Mouse (Mus musculus) heart, postnatal 14 days (tissue): Measurements from ENCODE around the gene Gm5294. TPM values are rescaled to one million over a fixed set of nuclear protein-coding genes. Genes with fewer than 3 reads are reported as not detected.

Experiments used
- DNase-seq, 2 experiments: peaks; one replicate each; pipeline ENCODE4 v3.0.0; 2021 to 2022
- intact Hi-C: fragments of 180-260 bp; cut with DNase I; formaldehyde crosslinking; loops from one replicate; pipeline ENCODE4 v1.15.1; 2025
- long read RNA-seq, 2 experiments: library from polyadenylated mRNA; stranded (forward); transcript quantifications; one replicate each; pipeline ENCODE4 v2.0.0; 2021
- total RNA-seq, 2 experiments: library from RNA; stranded (reverse); gene quantifications; 2 replicates each; pipeline ENCODE4 v1.2.3; 2021

Gene Gm5294
- total RNA-seq = not detected
- long read RNA-seq, experiment 1 = 0 reads
- long read RNA-seq, experiment 2 = 0 reads

DNA sequence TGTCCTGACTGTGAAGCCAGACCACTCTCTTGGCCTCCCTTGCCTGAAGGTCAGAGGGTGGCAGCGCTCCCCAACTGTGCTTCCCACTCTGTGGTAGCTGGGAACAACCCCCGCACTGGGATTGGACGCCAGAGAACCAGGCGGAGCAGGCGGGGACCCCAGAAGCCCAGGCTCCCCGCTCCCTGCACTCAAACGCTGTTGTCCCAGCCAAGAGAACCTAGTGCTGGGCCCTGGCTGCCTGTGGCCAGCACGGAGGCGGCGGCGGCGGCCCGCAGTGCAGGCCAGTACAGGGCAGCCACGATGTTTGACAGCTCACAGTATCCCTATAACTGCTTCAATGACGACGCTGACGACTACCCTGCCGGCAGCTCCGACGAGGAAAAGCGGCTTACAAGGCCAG, at the start of gene Gm5294:
Gene Gm5294 (plus strand): TSS at position 301 of the 400 bp plus-strand sequence.
- intact Hi-C loops = no loop called here
- DNase-seq = no peak

DNA sequence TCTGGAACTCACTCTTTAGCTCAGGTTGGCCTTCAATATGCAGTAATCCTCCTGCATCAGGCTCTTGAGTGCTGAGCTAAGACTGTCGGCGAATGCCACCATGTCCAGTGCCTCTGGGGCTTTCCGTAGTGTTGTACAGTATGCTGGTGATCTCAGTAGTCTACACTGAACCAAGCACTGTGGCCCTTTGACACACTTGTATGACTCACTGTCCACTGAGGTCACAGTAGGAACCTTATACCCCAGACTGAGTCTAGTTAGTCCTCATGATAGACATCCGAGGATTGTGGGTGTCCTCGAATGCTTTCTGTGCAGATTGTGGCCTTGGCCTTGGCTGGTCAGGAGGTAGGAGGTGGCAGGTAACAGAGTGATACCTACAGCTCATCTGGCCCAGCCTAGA, 44.8 kb upstream of the Gm5294 start:
- intact Hi-C loops = no loop called here
- no peak for DNase-seq

DNA sequence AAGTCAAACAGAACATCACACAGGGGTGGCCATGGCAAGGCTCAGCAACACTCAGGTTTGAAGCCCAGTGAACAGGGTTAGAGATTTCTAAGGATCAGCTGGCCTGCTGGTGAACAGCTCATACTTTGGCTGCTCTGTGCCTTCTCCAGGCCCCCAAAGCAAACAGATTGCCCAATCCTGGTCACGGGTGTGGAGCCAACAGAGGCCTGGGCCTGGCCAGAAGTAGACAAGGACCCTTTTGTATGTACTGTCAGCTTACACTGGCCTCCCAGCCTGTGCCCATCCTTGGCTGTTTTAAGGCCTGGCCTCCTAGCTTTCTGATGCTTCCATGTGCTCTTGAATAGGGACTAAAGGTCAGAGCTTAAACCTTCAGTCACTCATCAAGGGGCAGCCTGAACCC, 43.5 kb upstream of the Gm5294 start:
- peak; percentile 37 to 56 for DNase-seq
- intact Hi-C loops = no loop called here

DNA sequence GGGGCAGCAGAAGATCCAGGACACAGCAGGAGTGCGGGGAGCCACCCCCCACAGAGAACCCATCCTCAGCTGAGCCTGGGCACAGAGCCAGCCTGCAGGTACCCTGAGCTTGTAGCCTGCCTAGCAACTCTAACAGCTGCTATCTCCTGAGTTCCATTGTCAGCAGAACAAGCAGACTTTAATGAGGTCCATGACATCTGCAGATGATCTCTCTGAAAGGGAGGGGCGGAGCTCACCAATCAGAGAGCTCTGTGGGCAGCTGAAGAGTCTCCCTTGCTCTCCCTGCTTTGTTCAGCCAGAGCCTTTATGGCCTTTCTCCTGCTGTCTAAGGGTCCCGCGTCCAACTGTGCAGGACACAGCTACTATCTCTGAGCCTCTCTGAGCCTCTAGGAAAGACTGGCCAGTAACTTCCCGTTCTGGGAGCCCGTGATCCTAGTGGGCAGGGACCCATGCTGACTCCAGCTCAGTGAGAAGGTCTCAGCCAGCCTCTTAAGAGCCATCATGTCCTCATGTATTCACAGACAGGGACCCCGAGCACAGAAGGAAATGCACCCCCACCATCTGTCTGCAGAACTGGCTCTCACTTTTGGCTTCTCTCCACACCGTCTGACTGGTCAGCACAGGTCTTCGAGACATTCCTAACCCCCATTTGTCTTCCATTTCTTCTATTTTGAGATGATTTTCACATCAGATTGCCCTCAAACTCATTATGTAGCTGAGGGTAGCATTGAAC, 41.0 kb upstream of the Gm5294 start:
- intact Hi-C loops = no loop called here
- DNase-seq = no peak

DNA sequence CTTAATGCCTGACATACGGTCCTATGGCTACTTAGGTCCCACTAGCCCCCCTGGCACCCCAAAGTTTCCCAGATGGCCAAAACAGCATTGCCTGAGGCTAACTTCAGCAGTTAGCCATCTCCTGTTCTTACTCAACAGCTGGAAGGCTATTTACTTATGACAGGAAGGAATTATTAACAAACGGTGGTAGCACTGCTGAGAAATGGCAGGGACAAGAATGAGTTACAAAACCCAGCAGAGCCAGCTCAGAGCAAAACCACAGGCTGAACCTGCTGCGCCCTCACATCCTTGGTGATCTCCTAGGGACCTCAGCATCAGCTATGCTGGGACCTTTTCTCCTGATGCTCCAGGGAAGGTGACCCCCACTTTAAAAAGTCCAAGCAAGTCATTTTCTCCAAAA, 40.2 kb upstream of the Gm5294 start:
- DNase-seq = no peak
- intact Hi-C loops = no loop called here

DNA sequence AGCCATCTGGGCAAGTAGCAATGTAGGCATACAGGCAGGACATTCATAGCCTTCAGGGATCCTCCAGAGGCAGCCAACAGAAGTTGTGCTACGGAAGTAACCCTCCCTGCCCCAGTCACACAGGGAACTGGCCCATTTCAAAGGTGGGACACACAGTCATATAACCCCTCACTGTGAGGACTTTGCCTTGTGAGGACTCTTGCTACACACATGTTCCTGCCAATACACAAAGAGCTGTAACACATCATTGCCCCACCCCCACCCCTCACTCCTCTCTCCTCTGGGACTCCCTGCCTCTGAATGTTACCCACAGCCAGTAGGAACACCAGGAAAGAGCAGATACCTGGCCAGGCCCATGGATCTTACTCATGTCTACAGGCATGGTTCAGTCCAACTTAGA, 37.2 kb upstream of the Gm5294 start:
- DNase-seq = no peak
- intact Hi-C loops = no loop called here

DNA sequence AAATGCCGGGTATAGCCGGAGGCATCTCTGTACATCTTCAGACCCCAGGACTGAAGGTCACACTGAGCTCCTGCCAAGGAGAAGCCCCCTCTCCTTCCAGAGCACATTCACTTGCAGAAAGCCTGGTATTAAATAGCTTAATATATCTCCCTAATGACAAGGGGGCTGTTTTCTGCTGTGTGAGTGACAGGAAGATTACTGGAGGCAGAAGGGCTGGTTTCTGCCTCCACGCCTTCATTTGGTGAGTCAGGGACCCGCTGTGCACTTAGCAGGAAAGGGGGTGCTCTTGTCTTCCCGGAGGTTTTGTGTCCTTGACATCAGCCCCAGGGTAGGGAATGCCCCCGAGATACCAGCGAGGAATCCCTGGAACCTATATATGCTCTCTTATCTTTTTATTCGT, 36.7 kb upstream of the Gm5294 start:
- intact Hi-C loops = no loop called here
- DNase-seq = no peak

DNA sequence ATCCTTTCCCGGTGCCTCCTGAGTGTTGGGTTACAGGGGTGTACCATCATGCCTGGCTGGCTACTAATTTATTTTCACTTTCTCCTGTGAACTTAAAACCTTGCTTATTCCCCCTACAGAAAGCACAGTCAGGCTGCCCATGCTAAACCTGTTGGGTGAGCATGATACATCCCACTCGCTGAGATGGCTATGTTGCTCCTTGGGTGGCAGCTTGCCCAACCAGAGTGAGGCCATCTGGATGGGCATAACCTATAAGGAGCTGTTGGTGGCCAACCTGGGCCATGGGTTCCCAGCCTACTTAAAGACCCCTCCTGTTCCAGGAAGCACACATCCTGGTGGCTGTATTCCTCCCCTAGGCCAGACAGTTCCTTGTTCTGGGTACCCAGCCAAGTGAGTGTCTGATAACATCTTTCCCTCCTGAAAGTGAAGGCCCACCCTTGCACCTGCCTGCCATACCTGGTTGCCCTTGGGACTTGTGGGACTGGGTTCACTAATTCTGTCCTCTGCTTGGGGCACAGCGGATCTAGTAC, 33.8 kb upstream of the Gm5294 start:
- intact Hi-C loops = no loop called here
- DNase-seq = no peak

DNA sequence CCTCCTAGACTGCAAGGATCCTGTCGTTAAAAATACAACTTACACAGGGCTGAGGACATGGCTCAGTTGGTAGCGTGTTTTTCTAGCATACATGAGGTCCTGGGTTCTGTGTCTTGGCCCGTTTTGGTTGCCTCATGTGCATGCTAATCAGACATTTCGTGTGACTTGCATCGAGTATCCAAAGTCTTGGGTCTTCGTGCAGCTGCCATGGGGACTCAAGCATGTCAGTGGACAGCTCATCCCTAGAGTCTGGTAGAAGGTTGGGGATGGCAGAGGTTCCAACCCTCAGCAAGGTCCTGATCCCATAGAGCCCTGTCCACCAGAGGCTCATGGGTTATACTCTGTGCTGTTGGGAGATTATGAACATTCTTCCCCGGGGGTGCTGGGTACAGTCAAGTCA, 32.2 kb upstream of the Gm5294 start:
- DNase-seq = no peak
- intact Hi-C loops = no loop called here

DNA sequence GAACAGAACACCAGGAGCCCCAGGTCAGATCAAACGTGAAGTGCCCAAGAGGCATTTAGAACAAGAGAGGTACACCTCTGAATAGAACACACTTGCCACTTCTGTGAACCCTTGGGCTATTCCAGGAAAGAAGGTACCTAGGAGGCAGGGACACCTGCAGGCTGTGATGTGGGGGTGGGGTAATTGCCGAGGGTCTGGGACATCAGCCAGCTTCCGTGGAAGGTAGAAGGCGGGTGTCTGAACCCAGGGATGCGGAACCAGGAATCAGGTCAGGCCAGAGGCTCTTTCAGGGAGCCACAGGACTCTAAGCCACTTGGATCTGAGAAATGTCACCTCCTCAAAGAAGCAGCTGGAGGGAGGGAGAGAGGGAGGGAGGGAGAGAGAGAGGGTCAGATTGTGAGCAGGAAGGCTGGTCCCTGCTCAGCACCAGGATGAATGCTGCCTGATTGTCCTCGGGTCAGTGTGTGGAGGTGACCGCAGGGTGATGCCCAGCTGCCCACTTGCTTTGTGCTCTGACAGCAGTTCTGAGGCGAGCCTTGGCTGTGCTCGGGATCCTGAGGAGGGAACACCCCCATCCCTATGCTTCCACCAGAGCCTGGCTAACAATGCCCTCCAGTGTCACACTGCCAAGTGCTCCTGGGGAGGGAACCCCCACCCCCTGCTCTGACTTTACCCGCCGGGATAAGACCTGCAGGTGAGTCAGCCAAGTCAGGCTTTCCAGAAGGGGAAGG, 31.2 kb upstream of the Gm5294 start:
- intact Hi-C loops = no loop called here
- DNase-seq = no peak

DNA sequence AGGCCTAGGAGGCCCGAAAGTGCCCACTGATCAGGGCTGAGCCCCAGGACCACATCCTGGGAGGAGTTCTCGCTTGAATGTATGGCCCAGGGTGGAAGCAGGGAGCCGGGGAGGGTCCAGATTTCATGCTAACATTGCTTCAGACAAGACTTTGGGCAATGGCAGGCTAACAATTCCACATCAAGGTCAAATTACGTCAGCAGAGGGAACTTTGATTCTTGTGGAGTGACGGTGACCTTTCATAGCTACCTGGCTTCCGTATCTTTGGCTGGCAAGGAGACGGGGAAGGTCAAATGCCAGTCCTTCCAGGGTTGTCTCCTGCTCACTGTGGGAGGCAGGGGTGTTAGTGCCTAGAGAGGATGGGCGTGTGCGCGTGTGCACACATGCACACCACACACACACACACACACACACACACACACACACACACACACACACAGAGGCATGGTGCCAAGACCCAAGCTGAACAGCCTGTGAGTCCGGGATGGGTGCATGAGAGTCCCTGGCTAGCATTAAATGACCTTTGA, 28.9 kb upstream of the Gm5294 start:
- no peak for DNase-seq

DNA sequence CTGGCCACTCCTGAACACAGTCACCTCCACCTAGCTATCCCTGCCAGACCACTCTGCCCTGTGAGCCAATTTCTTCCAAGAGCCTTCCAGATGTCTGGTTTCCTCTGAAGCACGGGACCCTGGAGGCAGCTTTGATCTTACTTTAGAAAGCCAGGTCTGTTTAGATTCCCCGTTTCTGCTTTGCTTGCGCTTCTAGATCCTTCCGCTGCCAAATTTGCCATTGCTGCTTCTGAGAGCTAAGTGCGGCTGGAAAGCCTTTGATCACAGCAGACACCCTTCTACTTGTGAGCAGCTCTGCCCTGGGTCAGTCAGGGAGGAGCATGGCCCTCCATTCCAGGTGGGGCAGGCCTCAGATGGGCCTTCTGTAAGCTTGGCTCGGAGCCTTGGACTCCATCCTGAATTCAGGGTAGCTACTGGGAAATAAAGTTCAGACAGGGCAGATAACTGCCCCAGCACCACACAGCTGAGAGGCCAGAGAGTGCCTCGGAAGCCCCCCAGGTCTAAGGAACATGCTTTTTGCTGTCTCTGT, 18.2 kb upstream of the Gm5294 start:
- DNase-seq = no peak
- intact Hi-C loops = no loop called here

More for the DNA sequence above, 28.9 kb upstream of the Gm5294 start:
- intact Hi-C loops = no loop called here

DNA sequence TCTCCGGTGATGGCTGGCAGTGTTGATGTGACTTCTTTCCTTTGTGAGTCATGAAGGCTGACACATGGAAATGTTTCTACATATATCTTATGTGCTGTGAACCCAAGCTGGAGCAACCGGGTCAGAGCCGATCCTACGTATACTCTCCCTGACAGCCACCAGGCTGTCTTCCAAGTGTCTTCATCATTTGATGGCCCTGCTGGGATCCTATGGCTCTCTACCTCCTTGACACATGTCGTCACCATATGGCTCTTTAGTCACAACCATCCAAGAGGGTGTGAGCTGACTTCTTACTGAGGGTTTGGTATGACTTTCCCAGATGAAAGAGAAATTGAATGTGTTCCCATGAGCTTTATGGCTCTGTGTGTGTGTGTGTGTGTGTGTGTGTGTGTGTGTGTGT, 15.6 kb upstream of the Gm5294 start:
- DNase-seq = no peak
- intact Hi-C loops = no loop called here

DNA sequence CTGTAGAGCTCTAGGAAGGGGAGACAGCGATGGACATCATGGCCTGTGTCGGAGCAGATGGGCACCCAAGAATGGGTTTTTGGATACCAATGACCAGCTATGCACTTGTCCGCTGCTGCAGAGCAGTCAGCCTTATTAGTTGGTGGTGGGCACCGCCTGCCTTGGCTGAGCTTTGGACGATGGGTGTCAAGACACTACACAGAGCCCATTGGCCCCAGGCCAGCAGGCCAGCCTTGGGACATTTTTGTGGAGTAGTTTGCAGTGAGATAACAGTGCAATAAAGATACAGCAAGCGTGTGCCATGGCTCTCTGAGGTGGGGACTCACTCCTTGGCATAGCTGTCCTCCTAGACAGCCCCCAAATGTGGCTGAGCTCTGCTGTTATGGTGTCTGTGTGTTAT, 10.1 kb upstream of the Gm5294 start:
- intact Hi-C loops = no loop called here
- DNase-seq = no peak

DNA sequence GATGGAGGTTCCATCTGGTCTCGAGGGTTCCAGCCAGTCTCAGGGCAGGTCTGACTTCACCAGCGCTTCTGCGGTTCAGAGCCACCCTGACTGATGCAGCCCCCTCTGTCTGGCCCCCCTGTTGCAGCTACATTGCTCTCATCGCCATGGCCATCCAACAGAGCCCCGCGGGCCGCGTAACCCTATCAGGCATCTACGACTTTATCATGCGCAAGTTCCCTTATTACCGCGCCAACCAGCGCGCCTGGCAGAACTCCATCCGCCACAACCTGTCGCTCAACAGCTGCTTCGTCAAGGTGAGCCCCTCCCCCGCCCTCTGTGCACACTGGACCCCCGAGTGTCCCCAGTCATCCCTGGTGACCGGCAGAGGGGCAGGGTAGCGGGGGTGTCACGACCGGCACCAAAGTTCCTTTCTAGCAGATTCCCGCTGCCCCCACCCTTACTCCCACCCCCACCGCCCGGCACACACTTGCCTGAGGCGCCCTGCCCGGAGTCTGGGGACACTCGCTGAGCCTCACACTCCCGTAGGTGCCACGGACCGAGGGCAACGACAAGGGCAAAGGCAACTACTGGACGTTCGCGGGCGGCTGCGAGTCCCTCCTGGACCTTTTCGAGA, 945 bp downstream of the Gm5294 start:
- intact Hi-C loops = no loop called here
- no peak for DNase-seq

DNA sequence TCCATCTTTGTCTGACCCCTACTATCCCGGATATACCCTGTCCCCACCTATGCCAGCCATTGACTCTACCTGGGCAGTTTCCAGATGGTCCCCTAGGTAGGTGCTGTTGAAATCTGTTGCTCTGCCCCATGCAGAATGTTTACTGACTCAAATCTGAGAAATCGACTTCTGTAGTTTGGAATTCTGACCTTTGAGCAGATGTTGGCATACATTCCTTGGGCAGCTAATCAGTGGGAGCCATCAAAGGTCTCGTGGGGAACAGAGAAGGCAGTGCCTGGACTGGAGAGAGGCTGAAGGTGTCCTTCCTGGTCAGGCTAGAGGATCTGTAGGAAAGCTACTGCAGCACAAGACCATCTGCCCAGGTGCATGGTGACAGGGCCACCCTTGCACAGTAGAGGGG, 5.2 kb downstream of the Gm5294 start:
- DNase-seq = no peak
- intact Hi-C loops = no loop called here

DNA sequence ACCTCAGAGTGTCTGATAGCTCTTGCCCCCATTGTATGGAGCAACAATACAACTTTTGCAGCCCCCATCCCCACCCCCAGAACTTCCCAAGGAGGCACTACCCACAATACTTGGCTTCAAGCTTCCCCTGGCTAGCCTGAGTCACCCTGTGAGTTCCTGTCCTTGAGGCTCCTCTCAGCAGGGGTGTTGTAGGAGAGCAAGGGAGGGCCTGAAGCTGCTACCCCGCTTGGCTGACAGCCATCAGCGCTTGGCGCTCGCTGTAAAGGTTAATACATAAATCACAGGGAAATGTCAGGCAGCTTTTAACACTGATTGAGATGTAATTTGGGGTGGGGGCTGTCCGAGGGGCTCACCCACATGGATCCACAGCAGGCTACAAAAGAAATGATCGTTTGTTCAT, 13.5 kb downstream of the Gm5294 start:
- DNase-seq = no peak
- intact Hi-C loops = no loop called here

DNA sequence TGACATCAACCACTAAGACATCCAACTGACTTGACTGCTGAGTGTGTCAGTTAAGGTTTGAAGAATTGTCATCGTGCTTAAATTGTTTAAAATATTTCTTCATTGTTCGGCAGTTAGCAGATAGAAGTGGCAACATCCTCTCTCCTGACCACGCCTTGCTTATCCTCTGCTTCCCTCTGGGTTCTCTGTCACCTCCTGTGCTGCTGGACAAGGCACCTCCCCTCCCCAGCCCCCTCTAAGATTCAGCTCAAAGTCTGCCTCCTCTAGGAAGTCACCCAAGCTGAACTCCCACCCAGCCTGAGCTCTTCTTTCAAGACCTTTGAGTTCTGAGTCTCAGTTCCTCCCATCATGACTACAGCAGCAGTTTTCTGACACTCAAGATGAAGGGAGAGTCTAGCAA, 15.0 kb downstream of the Gm5294 start:
- DNase-seq = no peak
- intact Hi-C loops = no loop called here

DNA sequence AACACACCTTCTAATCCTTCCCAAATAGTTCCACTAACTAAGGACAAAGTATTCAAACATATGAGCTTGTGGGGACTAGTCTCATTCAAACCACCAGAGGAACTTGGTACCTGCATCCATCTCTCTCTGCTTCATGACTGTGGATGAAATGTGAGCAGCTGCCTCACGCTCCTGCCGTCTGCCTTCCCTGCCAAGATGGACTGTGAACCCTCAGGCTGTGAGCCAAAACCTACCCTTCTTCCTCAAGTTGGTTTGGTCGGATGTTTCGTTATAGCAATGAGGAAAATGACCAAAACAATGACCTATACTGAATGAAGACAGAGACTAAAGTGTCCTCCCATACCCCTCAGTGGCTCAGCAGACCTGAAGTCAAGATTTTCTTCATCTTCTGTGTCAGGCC, 21.1 kb downstream of the Gm5294 start:
- intact Hi-C loops = no loop called here
- DNase-seq = no peak

DNA sequence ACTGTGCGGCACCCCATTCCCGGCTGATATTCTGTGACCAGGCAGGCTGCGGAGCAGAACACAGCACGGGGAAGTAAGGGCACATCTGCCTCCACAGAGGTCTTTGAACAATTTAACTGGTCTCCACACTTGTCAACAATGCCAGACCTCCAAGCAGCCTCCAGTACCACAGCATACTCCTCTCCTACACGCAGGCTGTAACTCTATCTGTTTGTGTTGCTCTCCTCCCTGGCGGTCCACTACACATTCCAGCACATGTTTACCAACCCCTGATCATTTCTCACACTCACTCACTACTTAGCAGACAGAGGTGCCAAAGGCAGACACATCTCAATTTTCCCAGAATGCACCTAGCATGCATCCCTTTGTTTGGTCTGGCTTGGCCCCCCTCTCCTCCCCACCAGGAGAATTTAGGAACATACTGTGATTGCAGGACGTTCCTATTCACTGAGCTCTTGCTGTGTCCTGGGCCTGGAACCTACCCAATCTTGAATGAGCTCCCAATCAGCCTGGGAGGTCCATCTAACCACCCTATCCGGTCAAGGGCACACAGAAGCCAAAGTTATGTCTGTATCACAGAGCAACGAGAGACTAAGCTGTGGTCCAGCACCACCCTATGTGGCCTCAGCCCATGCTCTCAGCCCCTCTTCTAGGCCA, 23.4 kb downstream of the Gm5294 start:
- intact Hi-C loops = no loop called here

DNA sequence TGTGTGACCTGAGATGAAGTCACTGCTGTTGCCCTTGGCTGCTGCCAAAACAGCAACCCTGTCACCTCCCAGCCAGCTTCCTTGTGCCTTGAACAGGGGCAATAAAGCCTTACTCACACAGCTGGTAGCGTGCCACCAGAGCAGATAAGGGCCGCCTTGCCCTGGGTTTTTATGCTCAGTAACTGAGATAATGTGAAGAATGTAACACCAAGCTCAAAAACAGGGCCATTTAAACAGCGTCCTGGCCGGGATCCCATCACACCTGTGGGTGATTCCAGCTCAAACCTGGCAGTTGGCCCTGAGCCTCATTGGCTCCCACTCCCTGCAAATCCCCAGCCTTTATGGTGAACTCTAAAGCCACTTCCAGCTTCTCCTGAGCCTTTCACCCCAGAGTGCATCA, 26.6 kb downstream of the Gm5294 start:
- peak in 1 of 2 experiments; percentile 27 for DNase-seq
- intact Hi-C loops = no loop called here

More for the DNA sequence above, 23.4 kb downstream of the Gm5294 start:
- no peak for DNase-seq
